Mouse (Mus musculus) megakaryocyte, embryonic 14.5 days (primary cell): ENCODE measurements around the gene Iffo1.

Source experiments
- FLI1 ChIP-seq: IDR thresholded peaks from 2 replicates; pipeline ENCODE4 v1.6.1; 2012; ENCODE audit warnings: low read length, inconsistent platforms, mixed read lengths
- GATA1 ChIP-seq: IDR thresholded peaks from 3 replicates; pipeline ENCODE4 v1.6.1; 2012; ENCODE audit warnings: mixed read lengths, low read length, inconsistent platforms, borderline replicate concordance

DNA sequence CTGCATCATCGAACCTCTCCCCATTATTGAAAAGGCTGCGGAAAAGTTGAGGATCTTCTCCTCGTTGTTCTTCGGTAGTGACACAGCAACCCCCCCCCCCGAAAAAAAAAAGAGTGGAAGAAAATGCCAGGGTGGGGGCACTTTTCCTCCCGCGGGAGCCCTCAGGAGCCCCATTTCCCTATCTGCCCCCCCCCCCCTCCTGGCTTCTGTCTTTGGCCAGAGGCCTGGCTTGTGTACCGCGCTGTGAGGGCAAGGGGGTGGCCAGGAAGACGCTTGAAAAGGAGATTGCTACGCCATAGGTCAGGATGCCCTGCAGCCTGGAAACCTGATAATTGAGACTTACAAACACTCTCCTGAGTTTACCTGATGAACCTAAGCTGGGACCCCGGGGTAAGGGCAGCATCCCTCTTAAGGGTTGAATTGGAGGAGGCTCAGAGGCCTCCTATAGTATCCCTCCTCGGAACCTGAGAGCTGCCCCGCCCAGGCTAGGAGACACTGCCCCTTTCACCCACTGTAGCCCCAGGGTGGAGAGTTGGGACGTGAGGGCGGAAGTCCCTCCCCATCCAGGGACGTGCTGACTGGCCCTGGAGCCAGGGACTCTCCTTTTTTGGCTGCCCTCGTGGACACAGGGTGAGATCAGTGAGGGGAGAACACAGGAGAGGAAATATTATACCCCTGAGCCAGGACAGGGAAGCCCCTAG, 21.2 kb downstream of the Iffo1 start, which contains the start of gene Gapdh:
- TF ChIP-seq GATA1 (no peak), FLI1 (no peak)
